Mouse (Mus musculus) frontal cortex, postnatal 36 days (tissue): ENCODE results near the gene Hnrnpu.
"Not testable (repeated sequence)": the region's sequence is repeated elsewhere in the genome, so short reads cannot be mapped to it uniquely, and the experiment has no call there.

ENCODE experiments used
- DNase-seq, 2 experiments: peaks; one replicate each; pipeline ENCODE4 v3.0.0; 2022; ENCODE audit warnings: low spot score in 2 of 2

Gene Hnrnpu

DNA sequence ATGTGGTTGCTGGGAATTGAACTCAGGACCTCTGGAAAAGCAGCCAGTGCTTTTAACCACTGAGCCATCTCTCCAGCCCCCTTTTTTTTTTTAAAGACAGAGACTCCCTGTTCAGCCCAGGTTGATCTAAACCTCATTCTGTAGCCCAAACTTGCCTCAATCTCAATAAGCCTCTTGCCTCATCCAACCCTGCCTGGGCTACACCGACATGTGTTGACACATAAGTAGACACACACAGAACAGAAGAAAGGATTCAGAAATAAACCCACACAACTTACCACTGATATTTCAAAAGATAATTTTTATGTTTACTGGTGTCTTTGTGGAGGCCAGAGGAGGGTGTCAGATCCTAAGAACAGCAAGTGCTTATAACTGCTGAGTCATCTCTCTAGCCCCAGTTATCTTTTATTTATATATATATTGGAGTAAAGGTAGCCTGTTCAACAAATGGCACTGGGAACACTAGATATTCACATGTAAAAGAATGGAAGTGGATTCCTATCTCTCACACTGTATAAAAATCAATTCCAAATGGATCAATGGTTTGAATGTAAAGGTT lies 24.5 kb downstream of the Hnrnpu start:
- no peak for DNase-seq

- no peak for DNase-seq
Measured at GRCm38 (mm10) chr1:178310128-178310527, 27.5 kb downstream of the Hnrnpu start.

DNA sequence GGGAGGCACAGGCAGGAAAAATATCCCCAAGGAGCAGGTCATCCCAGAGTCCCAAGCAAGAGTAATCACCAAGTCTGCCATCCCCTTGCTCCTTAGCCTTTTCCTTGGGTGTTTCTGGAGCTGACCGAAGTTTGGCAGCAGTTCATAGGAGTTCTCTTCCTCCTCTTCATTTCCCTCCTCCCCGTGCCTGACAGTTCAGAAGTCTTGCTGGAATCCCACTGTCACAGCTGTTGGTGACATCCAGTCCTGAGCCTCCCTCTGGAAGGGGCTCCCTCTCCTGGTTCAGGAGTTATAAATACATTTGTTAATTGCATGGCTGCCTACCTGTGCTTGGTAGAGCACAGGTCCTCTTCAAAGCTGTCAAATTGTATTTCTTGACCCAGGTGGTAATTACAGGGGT lies 28.1 kb downstream of the Hnrnpu start:
- no peak for DNase-seq

- DNase-seq, result peak; percentile 59 to 77
Measured at GRCm38 (mm10) chr1:178303425-178303824, 34.2 kb downstream of the Hnrnpu start.

- DNase-seq, result not testable (repeated sequence)
Measured at GRCm38 (mm10) chr1:178301261-178301660, 36.3 kb downstream of the Hnrnpu start.

GRCm38 (mm10) chr1:178294051-178294450 lies 43.5 kb downstream of the Hnrnpu start:
- DNase-seq, result no peak

DNA sequence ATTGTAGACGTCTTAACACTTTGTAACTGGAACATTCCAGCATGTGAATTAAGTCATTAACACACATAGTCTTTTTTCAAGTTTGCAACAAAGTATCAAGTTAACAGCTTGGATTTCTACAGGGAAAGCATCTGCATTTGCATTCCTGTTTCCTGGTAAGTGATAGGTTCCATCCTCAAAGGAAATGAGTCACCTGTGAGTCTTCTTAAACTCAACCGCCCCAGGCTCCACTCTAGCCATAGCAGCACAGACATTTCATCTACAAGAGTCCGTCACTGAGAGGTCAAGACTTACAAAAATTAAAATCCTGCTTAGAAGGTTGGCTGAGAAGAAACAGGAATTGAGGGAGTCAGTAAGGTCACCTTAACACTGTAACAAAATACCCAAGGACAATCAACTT lies 45.9 kb downstream of the Hnrnpu start:
- DNase-seq, result no peak

DNA sequence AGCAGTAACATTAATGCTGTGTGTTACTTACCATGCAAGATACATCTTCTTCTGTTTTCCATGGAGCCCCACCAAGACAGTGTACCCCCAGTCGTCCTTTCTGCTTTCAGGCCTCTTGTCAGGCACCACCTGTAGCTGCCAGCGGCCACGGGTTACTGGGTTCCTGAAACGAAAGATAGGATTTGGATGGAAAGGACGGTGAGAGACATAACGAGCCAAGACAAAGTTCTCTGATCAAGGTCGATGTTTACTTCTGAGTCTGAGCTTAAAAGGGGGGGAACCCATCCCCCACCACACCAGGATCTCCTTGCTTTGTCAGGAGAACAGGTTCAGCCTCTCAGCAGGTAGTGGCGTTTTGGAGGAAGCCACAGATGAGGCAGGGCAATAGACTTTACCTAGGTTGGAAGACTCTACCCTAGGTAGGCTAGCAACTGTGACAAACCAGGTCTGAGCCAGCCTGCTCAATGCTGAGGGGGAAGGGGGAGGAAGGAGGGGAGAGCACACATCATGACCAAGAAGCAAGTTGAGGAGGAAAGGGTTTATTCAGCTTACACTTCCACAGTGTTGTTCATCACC lies 49.9 kb downstream of the Hnrnpu start:
- DNase-seq, result no peak

- no peak for DNase-seq
Measured at GRCm38 (mm10) chr1:178283946-178284720, 53.5 kb downstream of the Hnrnpu start.

GRCm38 (mm10) chr1:178283314-178283713 lies 54.3 kb downstream of the Hnrnpu start:
- not testable (repeated sequence) for DNase-seq

DNA sequence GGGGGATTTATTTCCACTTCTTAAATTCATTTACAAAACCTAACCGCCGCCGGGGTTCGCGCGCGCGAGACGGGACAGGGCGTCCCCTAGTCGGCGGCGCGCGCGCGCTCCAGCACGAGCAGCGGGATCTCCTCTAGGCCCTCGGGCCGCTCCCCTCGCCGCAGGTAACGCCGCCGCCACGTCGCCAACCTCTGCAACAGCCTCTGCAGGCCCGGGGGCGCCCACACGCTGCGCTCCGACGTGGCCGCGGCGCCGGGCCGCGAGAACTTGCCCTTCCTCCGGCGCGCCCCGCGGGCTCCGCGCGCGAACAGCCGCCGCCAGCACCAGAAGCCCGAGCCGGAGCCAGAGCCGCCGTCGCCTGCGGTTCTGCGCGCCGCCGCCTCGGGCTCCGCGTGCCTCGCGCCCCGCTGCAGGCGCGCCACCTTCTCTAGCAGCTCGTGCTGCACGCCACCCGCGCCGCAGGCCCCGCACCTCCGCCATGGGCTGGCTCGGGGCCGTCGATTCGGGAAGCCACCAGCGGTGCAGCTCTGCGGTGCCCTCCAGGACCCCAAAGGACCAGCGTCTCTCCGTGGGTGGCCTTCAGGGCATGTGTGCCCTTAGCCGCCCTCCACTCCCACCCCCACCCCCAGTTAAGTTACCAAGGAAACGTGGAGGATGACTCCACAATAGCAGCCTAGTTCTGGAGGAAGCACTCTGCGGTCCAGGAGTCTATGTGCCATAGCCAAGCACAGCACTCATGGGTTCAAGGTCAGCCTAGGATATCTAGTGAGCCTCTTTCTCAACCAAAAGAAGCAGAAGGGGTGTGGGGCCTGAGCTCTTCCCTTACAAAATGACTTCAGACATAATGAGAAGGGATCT lies 61.3 kb downstream of the Hnrnpu start:
- DNase-seq, result peak; percentile 74 to 83

GRCm38 (mm10) chr1:178275738-178276053 lies 61.9 kb downstream of the Hnrnpu start:
- DNase-seq, result no peak

DNA sequence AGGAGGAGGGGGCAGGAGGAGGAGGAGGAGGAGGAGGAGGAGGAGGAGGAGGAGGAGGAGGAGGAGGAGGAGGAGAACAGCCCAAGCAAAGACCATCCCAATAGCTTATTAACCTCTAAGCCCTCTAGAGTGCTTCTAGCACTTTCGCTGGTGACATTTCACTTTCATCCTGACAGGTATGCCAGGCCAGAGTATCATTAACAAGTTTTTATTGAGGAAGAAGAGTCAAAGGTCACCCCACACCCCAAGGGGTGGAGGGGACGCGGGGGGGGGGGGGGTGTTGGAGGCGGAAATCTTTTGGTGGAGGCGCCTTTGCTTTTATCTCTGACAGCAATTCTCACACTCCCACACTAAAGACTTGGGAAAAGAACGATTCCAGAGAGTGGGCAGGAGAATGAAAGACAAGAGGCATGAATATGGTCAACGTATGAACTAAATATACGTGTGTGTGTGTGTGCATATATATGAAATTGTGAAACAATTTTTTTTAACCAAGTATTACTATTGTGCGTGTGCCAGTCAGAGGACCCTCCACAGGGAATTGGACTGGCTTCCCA lies 62.3 kb downstream of the Hnrnpu start:
- DNase-seq, result peak in 1 of 2 experiments; percentile 28
